Mouse (Mus musculus) heart, embryonic 10.5 days (tissue): Measurements from ENCODE around the gene Rnf157. TPM values are rescaled to one million over a fixed set of nuclear protein-coding genes. Genes with fewer than 3 reads are reported as not detected.
A peak's percentile ranks its signal among the peaks of the same experiment; 100 is the strongest.
"Not testable (repeated sequence)": the region's sequence is repeated elsewhere in the genome, so short reads cannot be mapped to it uniquely, and the experiment has no call there.

Experiments
- DNase-seq: peaks from one replicate; pipeline ENCODE4 v3.0.0-alpha.2; 2017; ENCODE audit warnings: low spot score
- H3K27ac ChIP-seq: fragments of 300-500 bp; sonication (generic); 2 replicates; pipeline ENCODE4 v1.5.1; 2016; ENCODE audit warnings: mild to moderate bottlenecking
- H3K27me3 ChIP-seq: fragments of 300-500 bp; sonication (generic); 2 replicates; pipeline ENCODE4 v1.6.1; 2016; ENCODE audit warnings: mild to moderate bottlenecking; ENCODE audit not compliant: poor library complexity, insufficient read depth, severe bottlenecking
- H3K36me3 ChIP-seq: fragments of 300-500 bp; sonication (generic); 2 replicates; pipeline ENCODE4 v1.6.1; 2016; ENCODE audit warnings: mild to moderate bottlenecking, moderate library complexity
- H3K4me1 ChIP-seq: fragments of 300-500 bp; sonication (generic); 2 replicates; pipeline ENCODE4 v1.6.1; 2016; ENCODE audit warnings: mild to moderate bottlenecking
- H3K4me3 ChIP-seq: fragments of 300-500 bp; sonication (generic); 2 replicates; pipeline ENCODE4 v1.5.1; 2016; ENCODE audit warnings: mild to moderate bottlenecking, moderate library complexity
- H3K9me3 ChIP-seq: fragments of 300-500 bp; sonication (generic); 2 replicates; pipeline ENCODE4 v1.6.1; 2016; ENCODE audit warnings: mild to moderate bottlenecking, moderate library complexity
- WGBS: fragments of 180-500 bp; shearing (Covaris S2); methylation state at CpG from one replicate; pipeline ENCODE4 v1.1.7; 2016; 5-methylcytosine and 5-hydroxymethylcytosine counted together
- polyA plus RNA-seq: library from polyadenylated mRNA; unstranded; fragments of >200 nt; fragmentation: Nextera tagmentation; extraction: Ambion mirVana; gene quantifications from 2 replicates; pipeline ENCODE4 v1.2.1, GENCODE M21; 2016

Rnf157 gene
- polyA plus RNA-seq, 1 experiment from 2014 or later = 7.3 TPM

DNA sequence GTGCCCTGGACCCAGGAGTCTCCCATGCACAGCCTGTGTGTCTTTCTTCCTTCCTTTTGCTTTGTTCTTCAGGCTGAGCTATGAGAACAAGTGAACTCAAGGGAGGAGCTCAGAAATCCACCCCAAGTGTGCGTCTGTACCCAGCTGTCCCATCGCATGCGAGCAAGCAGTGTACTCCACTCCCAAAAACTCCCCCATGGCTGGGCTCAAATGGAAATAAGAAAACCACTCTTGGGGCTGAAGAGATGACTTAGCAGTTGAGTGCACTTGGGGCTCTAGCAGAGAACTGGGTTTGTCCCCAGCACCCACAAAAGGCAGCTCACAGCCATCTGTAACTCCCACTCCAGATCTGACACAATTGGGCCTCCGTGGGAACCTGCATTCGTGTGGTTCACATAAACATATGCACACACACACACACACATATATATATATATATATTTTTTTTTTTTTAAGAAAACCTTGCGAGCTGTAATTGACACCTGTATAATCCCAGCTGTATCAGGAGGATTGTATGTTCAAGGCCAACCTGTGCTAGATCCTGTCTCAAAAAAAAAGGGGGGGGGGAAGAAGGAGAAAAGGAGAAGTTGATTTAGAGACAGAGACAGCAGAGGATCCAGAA, 6.1 kb upstream of the Rnf157 start:
- Histone ChIP-seq H3K4me1 (peaks cover 24% of the 10 kb centered on the region), H3K9me3 (no peaks in the 10 kb centered on the region), H3K36me3 (no peaks in the 10 kb centered on the region), H3K27me3 (0 out of 2 replicates have a peak, but pooled peaks cover under 1% of the 10 kb centered on the region), H3K4me3 (no peak overlapping the region), H3K27ac (peak overlapping the region; percentile 70; the same call in 1 of the 2 replicates)
- no peak for DNase-seq
- WGBS = 81% methylated on average over 6 of the region's 6 CpGs

GRCm38 (mm10) chr11:116418194-116418840, 5.5 kb upstream of the Rnf157 start:
- Histone ChIP-seq H3K36me3 (no peaks in the 10 kb centered on the region), H3K27me3 (0 out of 2 replicates have a peak, but pooled peaks cover 7% of the 10 kb centered on the region), H3K4me1 (peaks cover 25% of the 10 kb centered on the region), H3K27ac (peak overlapping the region; percentile 70), H3K4me3 (no peak overlapping the region), H3K9me3 (no peaks in the 10 kb centered on the region)
- 10% methylated on average over 2 of the region's 2 CpGs for WGBS
- DNase-seq = no peak

DNA sequence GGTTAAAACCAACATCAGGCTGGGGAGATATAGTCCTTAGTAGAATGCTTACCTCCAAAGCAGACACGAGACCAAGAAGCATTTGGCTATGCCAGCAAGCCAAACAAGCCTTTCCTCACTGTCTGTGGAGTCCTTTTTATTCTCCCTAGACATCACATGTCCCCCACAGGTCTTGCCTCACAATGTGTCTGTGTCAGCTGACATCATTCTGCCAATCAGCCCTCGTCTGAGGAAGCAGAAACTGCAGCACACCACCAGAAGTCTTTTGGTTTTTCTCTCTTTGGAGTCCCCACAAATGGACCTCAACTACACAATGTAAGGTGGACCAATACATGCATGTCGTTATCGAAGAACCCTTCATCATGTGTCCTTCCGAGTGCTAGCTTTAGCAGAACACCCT, 4.2 kb upstream of the Rnf157 start:
- no peaks in the 10 kb centered on the region for H3K9me3 ChIP-seq
- no peak for DNase-seq
- H3K4me1 ChIP-seq = peaks cover 36% of the 10 kb centered on the region
- H3K27me3 ChIP-seq = 0 out of 2 replicates have a peak, but pooled peaks cover 8% of the 10 kb centered on the region
- 86% methylated on average over 5 of the region's 5 CpGs for WGBS
- H3K36me3 ChIP-seq = no peaks in the 10 kb centered on the region
- H3K27ac ChIP-seq = peak overlapping the region; percentile 53; the same call in 1 of the 2 replicates
- no peak overlapping the region for H3K4me3 ChIP-seq

GRCm38 (mm10) chr11:116416196-116416943, 3.5 kb upstream of the Rnf157 start:
- WGBS = 59% methylated on average over 6 of the region's 6 CpGs
- Histone ChIP-seq H3K27ac (peak overlapping the region; percentile 53; the same call in 1 of the 2 replicates), H3K9me3 (no peaks in the 10 kb centered on the region), H3K4me3 (no peak overlapping the region), H3K4me1 (peaks cover 37% of the 10 kb centered on the region), H3K36me3 (no peaks in the 10 kb centered on the region), H3K27me3 (peaks cover 8% of the 10 kb centered on the region; the same call in 1 of the 2 replicates)
- no peak for DNase-seq

DNA sequence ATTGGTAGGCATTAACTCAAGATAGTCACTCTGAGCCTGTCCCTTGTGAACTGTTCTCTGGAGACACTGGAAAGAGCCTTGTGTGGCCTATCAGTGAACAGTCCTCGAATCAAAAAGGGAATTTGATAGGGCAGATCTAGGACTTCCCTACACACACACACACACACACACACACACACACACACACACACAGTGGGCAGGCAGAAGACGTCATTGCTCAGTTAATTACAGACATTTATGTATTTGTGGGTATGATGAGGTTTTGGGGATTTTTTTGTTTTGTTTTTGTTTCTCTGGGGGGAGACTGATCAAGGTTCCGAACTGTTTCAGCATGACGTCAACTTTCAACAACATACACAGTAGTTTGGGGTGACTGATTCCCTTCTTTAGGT, 795 bp upstream of the Rnf157 start:
- no peak for DNase-seq

GRCm38 (mm10) chr11:116412028-116412827, 604 bp downstream of the Rnf157 start:
- no peak for DNase-seq
- H3K27ac ChIP-seq = peak overlapping the region; percentile 92
- 1% methylated on average over 73 of the region's 76 CpGs for WGBS
- H3K36me3 ChIP-seq = no peaks in the 10 kb centered on the region
- H3K4me3 ChIP-seq = peak overlapping the region; percentile 86
- no peaks in the 10 kb centered on the region for H3K9me3 ChIP-seq
- peaks cover 14% of the 10 kb centered on the region for H3K27me3 ChIP-seq
- H3K4me1 ChIP-seq = peaks cover 24% of the 10 kb centered on the region

More for the DNA sequence above, 795 bp upstream of the Rnf157 start:
- Histone ChIP-seq H3K9me3 (no peaks in the 10 kb centered on the region), H3K27ac (peak overlapping the region; percentile 92; the same call in 1 of the 2 replicates), H3K4me1 (peaks cover 34% of the 10 kb centered on the region), H3K36me3 (no peaks in the 10 kb centered on the region), H3K27me3 (peaks cover 14% of the 10 kb centered on the region), H3K4me3 (peak overlapping the region; percentile 86)
- WGBS = 78% methylated on average over 4 of the region's 4 CpGs

DNA sequence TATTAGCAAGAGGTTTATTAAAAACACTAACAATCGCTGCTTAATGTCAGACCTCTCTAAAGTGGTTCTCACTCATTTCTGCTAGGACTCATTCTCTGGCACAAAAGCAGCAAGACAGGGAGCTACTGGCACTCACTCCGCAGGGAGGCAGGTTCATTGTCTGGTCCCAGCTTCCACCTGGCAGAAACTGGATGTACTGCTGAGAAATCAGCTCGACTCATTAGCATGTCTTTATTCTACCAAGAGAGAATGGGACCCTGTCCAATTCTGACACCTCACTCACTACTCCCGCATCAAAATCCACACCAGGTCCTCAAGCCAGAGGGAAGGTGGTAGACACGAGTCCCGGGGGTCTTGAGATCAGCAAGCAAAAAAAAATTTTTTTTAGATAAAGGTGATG, 1.2 kb downstream of the Rnf157 start:
- DNase-seq = no peak
- 22% methylated on average over 6 of the region's 6 CpGs for WGBS
- H3K9me3 ChIP-seq = no peaks in the 10 kb centered on the region
- peak overlapping the region; percentile 86 for H3K4me3 ChIP-seq
- no peak overlapping the region for H3K27ac ChIP-seq
- peaks cover 22% of the 10 kb centered on the region for H3K4me1 ChIP-seq
- peaks cover 14% of the 10 kb centered on the region for H3K27me3 ChIP-seq
- no peaks in the 10 kb centered on the region for H3K36me3 ChIP-seq

DNA sequence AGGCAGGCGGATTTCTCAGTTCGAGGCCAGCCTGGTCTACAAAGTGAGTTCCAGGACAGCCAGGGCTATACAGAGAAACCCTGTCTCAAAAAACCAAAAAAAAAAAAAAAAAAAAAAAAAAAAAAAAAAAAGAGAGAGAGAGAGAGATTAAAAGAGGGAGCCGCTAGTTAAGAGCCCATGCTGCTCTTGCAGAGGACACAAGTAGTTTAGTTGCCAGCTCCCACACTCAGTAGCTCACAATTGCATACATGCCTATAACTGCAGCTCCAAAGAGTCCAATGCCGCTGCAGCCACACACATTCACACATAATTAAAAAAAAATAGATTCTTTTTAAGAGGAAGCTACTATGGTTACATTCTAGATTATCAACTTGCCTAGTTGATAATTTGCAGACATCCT, 2.4 kb downstream of the Rnf157 start:
- H3K4me3 ChIP-seq, H3K36me3 ChIP-seq, H3K27ac ChIP-seq, H3K9me3 ChIP-seq, DNase-seq: not testable (repeated sequence)
- peaks cover 14% of the 10 kb centered on the region for H3K27me3 ChIP-seq
- 90% methylated on average over 4 of the region's 4 CpGs for WGBS
- H3K4me1 ChIP-seq = peaks cover 14% of the 10 kb centered on the region

DNA sequence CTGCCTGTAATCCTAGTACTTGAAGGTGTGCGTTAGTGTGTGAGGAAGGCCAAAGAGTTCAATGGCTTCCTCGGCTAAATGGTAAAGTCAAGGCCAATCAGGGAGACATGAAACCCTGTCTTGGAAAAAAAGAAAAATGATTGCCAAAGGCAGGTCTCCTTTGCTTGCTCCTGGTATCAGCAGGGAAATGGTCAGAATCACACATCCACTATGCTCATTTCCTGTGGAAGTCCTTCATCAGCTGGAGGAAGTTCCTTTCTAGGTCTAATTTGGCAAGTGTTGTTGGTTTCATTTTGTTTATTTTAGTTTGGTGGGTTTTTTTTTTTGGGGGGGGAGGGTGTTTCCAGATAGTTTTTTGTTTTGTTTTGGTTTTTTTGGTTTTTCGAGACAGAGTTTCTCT, 3.8 kb downstream of the Rnf157 start:
- Histone ChIP-seq H3K27me3 (peaks cover 13% of the 10 kb centered on the region), H3K4me1 (peaks cover 14% of the 10 kb centered on the region), H3K27ac (no peak overlapping the region), H3K36me3 (0 out of 2 replicates have a peak, but pooled peaks cover 1% of the 10 kb centered on the region), H3K4me3 (no peak overlapping the region), H3K9me3 (no peaks in the 10 kb centered on the region)
- WGBS = 80% methylated on average over 3 of the region's 3 CpGs
- no peak for DNase-seq

DNA sequence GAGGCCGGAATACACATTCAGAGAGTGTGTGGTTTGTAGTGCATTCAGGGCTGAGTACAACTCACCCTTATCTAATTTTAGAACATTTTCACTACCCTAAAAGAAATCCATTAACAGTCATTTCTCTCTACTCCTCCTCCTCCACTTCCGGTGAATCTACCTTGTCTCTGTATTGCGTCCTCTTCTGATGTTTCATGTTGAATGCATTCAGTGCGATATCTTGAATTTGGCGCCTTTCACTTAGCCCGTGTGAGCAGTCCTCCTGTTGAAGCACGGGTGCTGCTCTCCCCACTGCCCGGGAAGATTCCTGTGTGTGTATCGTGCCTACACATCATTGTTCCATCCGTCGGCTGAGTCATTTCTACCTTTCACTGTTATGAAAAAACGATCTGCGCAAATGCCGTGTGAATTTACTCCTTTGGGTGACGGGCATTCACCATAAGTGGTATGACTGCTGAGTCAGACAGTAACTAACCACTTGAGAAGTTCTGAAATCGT, 6.6 kb downstream of the Rnf157 start:
- Histone ChIP-seq H3K4me1 (no peaks in the 10 kb centered on the region; the same call in 1 of the 2 replicates), H3K27me3 (peaks cover 5% of the 10 kb centered on the region; the same call in 1 of the 2 replicates), H3K9me3 (no peaks in the 10 kb centered on the region), H3K27ac (no peak overlapping the region), H3K36me3 (peaks cover 10% of the 10 kb centered on the region), H3K4me3 (no peak overlapping the region)
- DNase-seq = no peak
- WGBS = 90% methylated on average over 16 of the region's 16 CpGs

DNA sequence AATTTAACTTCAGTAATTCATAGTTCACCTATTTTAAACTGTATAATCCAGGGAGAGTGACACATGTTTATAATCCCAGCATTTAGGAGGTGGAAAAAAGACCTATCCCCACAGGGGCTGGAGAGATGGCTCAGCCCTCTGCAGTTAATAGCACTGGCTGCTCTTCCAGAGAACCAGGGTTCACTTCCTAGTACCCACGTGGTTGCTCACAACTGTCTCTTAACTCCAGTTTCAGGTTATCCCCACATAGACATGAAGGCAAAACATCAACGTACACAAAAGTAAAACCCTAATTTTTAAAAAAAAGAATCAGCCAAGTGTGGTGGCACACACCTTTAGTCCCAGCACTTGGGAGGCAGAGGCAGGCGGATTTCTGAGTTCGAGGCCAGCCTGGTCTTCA, 7.2 kb downstream of the Rnf157 start:
- no peaks in the 10 kb centered on the region for H3K27me3 ChIP-seq

GRCm38 (mm10) chr11:116400560-116400959, 12.3 kb downstream of the Rnf157 start:
- H3K4me3 ChIP-seq = no peak overlapping the region
- H3K9me3 ChIP-seq = no peaks in the 10 kb centered on the region
- DNase-seq = no peak
- 11% methylated on average over 4 of the region's 4 CpGs for WGBS
- no peaks in the 10 kb centered on the region for H3K27me3 ChIP-seq
- H3K36me3 ChIP-seq = peaks cover 14% of the 10 kb centered on the region
- H3K27ac ChIP-seq = peak overlapping the region; percentile 45
- peaks cover 13% of the 10 kb centered on the region for H3K4me1 ChIP-seq

More for the DNA sequence above, 7.2 kb downstream of the Rnf157 start:
- H3K4me1 ChIP-seq = peaks cover 2% of the 10 kb centered on the region
- H3K9me3 ChIP-seq = no peaks in the 10 kb centered on the region
- no peak overlapping the region for H3K4me3 ChIP-seq
- H3K36me3 ChIP-seq = peaks cover 10% of the 10 kb centered on the region
- WGBS = 88% methylated on average over 4 of the region's 4 CpGs
- DNase-seq = no peak
- no peak overlapping the region for H3K27ac ChIP-seq
